Mouse (Mus musculus) hindbrain, embryonic 13.5 days (tissue): ENCODE data around the gene Ppfia3. TPM values are rescaled to one million over a fixed set of nuclear protein-coding genes. Genes with fewer than 3 reads are reported as not detected.

Experiments
- ATAC-seq: fragments of 200-750 bp; cut with Nextera tagmentation; 2 replicates; pipeline ENCODE4 v1.8.0; 2017; ENCODE audit warnings: moderate TSS enrichment; ENCODE audit not compliant: low FRiP score
- H3K27ac ChIP-seq: fragments of 300-500 bp; sonication (generic); 2 replicates; pipeline ENCODE4 v1.5.1; 2015; ENCODE audit warnings: inconsistent platforms, mild to moderate bottlenecking, moderate library complexity
- H3K27me3 ChIP-seq: fragments of 300-500 bp; sonication (generic); 2 replicates; pipeline ENCODE4 v1.6.1; 2015; ENCODE audit warnings: mild to moderate bottlenecking, inconsistent platforms
- H3K36me3 ChIP-seq: fragments of 300-500 bp; sonication (generic); 2 replicates; pipeline ENCODE4 v1.6.1; 2015; ENCODE audit warnings: mild to moderate bottlenecking, inconsistent platforms
- H3K4me1 ChIP-seq: fragments of 300-500 bp; sonication (generic); replicated peaks from 2 replicates; pipeline ENCODE4 v1.6.1; 2015; ENCODE audit warnings: inconsistent platforms
- H3K4me2 ChIP-seq: fragments of 300-500 bp; sonication (generic); 2 replicates; pipeline ENCODE4 v1.6.1; 2015; ENCODE audit warnings: inconsistent platforms, mild to moderate bottlenecking, moderate library complexity
- H3K4me3 ChIP-seq: fragments of 300-500 bp; sonication (generic); 2 replicates; pipeline ENCODE4 v1.5.1; 2015; ENCODE audit warnings: mild to moderate bottlenecking, inconsistent platforms
- H3K9ac ChIP-seq: fragments of 300-500 bp; sonication (generic); 2 replicates; pipeline ENCODE4 v1.6.1; 2015; ENCODE audit warnings: mild to moderate bottlenecking, inconsistent platforms
- H3K9me3 ChIP-seq: fragments of 300-500 bp; sonication (generic); 2 replicates; pipeline ENCODE4 v1.6.1; 2016; ENCODE audit warnings: inconsistent platforms
- WGBS: fragments of 180-500 bp; shearing (Covaris S2); methylation state at CpG from one replicate; pipeline ENCODE4 v1.1.7; 2015; 5-methylcytosine and 5-hydroxymethylcytosine counted together
- polyA plus RNA-seq: library from polyadenylated mRNA; unstranded; fragments of >200 nt; fragmentation: Nextera tagmentation; extraction: Ambion mirVana; gene quantifications from 2 replicates; pipeline ENCODE4 v1.2.1, GENCODE M21; 2015

Gene Ppfia3
- polyA plus RNA-seq, 1 experiment from 2014 or later = 19.9 TPM

GRCm38 (mm10) chr7:45337469-45337868, 29.4 kb downstream of the Ppfia3 start:
- no peaks in the 10 kb centered on the region for H3K9me3 ChIP-seq
- peaks cover 53% of the 10 kb centered on the region for H3K4me1 ChIP-seq
- ATAC-seq = no peak
- H3K4me2 ChIP-seq = no peak overlapping the region
- H3K27me3 ChIP-seq = peaks cover 49% of the 10 kb centered on the region
- 17% methylated on average over 4 of the region's 4 CpGs for WGBS
- no peak overlapping the region for H3K27ac ChIP-seq
- peaks cover 4% of the 10 kb centered on the region; the same call in 1 of the 2 replicates for H3K36me3 ChIP-seq
- no peak overlapping the region for H3K4me3 ChIP-seq
- no peak overlapping the region for H3K9ac ChIP-seq

DNA sequence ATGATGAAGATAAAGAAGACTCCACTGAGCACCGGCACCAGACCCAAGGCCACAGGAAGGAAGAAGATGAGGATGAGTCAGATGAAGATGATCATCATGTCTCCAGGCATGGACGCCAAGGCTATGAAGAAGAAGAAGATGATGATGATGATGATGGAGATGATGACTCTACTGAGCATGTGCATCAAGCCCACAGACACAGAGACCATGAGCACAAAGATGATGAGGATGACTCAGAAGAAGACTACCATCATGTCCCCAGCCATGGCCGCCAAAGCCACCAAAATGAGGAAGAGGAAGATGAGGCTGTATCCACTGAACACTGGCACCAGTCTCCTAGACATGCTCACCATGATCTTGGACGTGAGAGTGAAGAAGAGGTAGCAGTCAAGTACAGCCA, 30.5 kb downstream of the Ppfia3 start:
- Histone ChIP-seq H3K9ac (no peak overlapping the region), H3K4me2 (no peak overlapping the region), H3K9me3 (no peaks in the 10 kb centered on the region), H3K36me3 (no peaks in the 10 kb centered on the region; the same call in 1 of the 2 replicates), H3K4me3 (no peak overlapping the region), H3K27me3 (peaks cover 47% of the 10 kb centered on the region), H3K4me1 (peaks cover 55% of the 10 kb centered on the region), H3K27ac (no peak overlapping the region)
- WGBS = 92% methylated on average over 4 of the region's 4 CpGs
- no peak for ATAC-seq

GRCm38 (mm10) chr7:45335056-45335455, 31.8 kb downstream of the Ppfia3 start, which contains the start of gene Hrc:
Gene Hrc (plus strand): TSS chr7:45335290.
- no peak within 1 kb of the TSS for H3K9ac ChIP-seq
- H3K27ac ChIP-seq = 0 out of 2 replicates have a peak within 1 kb of the TSS, but pooled peaks have one; percentile 55
- H3K4me2 ChIP-seq = peak within 1 kb of the TSS; percentile 93
- H3K9me3 ChIP-seq = no peaks in the 10 kb centered on the region
- peaks cover 37% of the 10 kb centered on the region for H3K27me3 ChIP-seq
- peaks cover 49% of the 10 kb centered on the region for H3K4me1 ChIP-seq
- no peak within 1 kb of the TSS for H3K4me3 ChIP-seq
- H3K36me3 ChIP-seq = no peaks in the 10 kb centered on the region
- 30% methylated on average over 5 of the region's 5 CpGs for WGBS
- ATAC-seq = no peak

DNA sequence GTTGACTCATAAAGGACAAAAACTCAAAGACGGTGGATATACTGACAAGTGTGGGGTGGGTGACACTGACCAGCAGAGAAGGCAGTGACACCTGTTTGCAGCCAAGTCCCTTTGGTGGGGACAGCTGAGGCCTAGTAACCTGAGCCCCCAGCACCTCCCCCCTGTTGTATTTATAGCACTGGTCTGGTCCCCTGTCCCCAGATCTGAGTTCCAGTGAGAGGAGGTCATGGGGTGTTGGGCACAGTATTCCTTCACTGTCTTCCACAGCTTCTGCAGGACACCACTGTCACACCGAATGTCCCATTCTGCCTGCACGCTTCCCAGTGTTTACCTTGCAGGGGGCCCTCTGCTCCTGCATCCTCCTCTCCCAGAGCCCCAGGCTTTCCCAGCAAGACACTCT, 32.2 kb downstream of the Ppfia3 start:
- Histone ChIP-seq H3K27ac (no peak overlapping the region), H3K9ac (no peak overlapping the region), H3K4me2 (no peak overlapping the region), H3K4me3 (no peak overlapping the region), H3K4me1 (peaks cover 45% of the 10 kb centered on the region), H3K27me3 (peaks cover 37% of the 10 kb centered on the region), H3K36me3 (no peaks in the 10 kb centered on the region), H3K9me3 (no peaks in the 10 kb centered on the region)
- WGBS = 17% methylated on average over 3 of the region's 3 CpGs
- ATAC-seq = no peak

GRCm38 (mm10) chr7:45333431-45333982, 33.3 kb downstream of the Ppfia3 start, which contains the start of gene Trpm4:
Gene Trpm4 (minus strand): TSS chr7:45333780.
- ATAC-seq = peak; percentile 63
- Histone ChIP-seq H3K27ac (peak within 1 kb of the TSS; percentile 55), H3K4me3 (peak within 1 kb of the TSS; percentile 57), H3K9me3 (no peaks in the 10 kb centered on the region), H3K36me3 (no peaks in the 10 kb centered on the region), H3K27me3 (peaks cover 36% of the 10 kb centered on the region), H3K9ac (peak within 1 kb of the TSS; percentile 77), H3K4me1 (peaks cover 34% of the 10 kb centered on the region), H3K4me2 (peak within 1 kb of the TSS; percentile 93)
- WGBS = under 1% methylated on average over 38 of the region's 38 CpGs

DNA sequence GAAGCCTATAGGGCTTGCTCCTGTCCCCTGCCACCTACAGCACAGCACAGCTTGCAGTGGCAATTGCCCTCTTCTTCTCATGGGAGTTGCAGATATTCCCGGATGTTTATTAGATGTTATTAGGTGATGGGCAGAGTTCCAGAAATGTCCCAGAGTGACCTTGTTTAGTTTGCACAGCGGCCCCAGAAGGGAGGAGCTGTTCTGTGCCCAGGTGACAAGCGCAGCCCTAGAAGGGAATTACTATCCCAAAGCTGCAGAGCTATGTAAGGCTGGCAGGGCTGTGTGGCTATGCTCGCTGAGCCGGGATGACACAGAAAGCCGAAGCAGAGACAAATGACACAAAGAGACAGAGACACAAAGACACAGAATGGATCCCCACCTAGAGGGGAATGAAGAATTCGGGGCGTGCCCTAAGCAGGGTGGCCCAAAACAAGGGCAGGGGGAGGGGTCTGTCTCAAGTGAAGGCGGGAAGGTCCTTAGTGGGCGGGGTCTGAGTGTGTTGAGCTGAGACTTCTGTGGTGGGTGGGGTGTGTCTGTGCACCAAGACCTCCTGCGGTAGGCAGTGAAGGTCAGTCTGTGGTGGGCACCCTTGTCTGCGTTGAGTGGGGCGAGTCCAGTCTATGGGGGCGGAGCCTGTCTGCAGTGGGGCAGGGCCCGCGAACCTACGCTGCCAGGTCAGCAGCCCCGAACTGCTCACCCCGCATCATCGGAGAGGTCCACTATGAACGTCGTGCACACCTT, 34.0 kb downstream of the Ppfia3 start:
- 3% methylated on average over 22 of the region's 22 CpGs for WGBS
- no peaks in the 10 kb centered on the region for H3K9me3 ChIP-seq
- H3K27me3 ChIP-seq = peaks cover 29% of the 10 kb centered on the region
- peak; percentile 64 for ATAC-seq
- peaks cover 27% of the 10 kb centered on the region for H3K4me1 ChIP-seq
- H3K4me3 ChIP-seq = peak overlapping the region; percentile 57
- H3K27ac ChIP-seq = peak overlapping the region; percentile 55
- peak overlapping the region; percentile 77 for H3K9ac ChIP-seq
- peak overlapping the region; percentile 93 for H3K4me2 ChIP-seq
- no peaks in the 10 kb centered on the region for H3K36me3 ChIP-seq

DNA sequence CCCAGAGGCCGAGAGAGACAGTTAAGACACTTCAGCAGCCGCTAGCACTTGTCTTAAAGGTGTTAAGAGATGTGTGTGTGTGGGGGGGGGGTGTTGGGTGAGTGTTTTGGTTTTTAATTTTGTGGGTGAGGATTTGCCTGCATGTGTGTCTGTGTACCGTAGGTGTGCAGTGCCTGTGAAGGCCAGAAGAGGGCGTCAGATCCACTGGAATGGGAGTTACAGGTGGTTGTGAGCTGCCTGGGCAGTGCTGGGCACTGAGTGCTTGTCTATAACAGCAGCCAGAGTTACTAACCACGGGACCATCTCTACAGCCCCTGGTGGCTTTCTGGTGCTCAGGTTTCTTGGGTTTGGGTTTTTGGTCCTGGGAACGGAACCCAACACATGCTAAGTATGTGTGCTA, 35.3 kb downstream of the Ppfia3 start:
- no peak for ATAC-seq

GRCm38 (mm10) chr7:45328841-45329475, 37.9 kb downstream of the Ppfia3 start:
- no peak for ATAC-seq
- Histone ChIP-seq H3K4me1 (peaks cover 17% of the 10 kb centered on the region), H3K4me3 (no peak overlapping the region), H3K27me3 (peaks cover 11% of the 10 kb centered on the region; the same call in 1 of the 2 replicates), H3K9me3 (no peaks in the 10 kb centered on the region), H3K4me2 (no peak overlapping the region), H3K36me3 (peaks cover 3% of the 10 kb centered on the region), H3K9ac (no peak overlapping the region), H3K27ac (no peak overlapping the region)
- 83% methylated on average over 13 of the region's 13 CpGs for WGBS

More for the DNA sequence above, 35.3 kb downstream of the Ppfia3 start:
- Histone ChIP-seq H3K4me1 (peaks cover 26% of the 10 kb centered on the region), H3K4me3 (no peak overlapping the region), H3K27ac (no peak overlapping the region), H3K4me2 (no peak overlapping the region), H3K36me3 (no peaks in the 10 kb centered on the region), H3K9me3 (no peaks in the 10 kb centered on the region), H3K9ac (no peak overlapping the region), H3K27me3 (peaks cover 18% of the 10 kb centered on the region; the same call in 1 of the 2 replicates)
- WGBS = 88% methylated on average over 6 of the region's 6 CpGs

- no peak overlapping the region for H3K4me3 ChIP-seq
- H3K27ac ChIP-seq = no peak overlapping the region
- no peak overlapping the region for H3K4me2 ChIP-seq
- H3K9ac ChIP-seq = no peak overlapping the region
- H3K36me3 ChIP-seq = peaks cover 5% of the 10 kb centered on the region
- H3K27me3 ChIP-seq = no peaks in the 10 kb centered on the region
- no peaks in the 10 kb centered on the region for H3K4me1 ChIP-seq
- no peaks in the 10 kb centered on the region for H3K9me3 ChIP-seq
- no peak for ATAC-seq
Observed at GRCm38 (mm10) chr7:45325800-45326199, 41.0 kb downstream of the Ppfia3 start.

- no peak overlapping the region for H3K4me3 ChIP-seq
- peaks cover 5% of the 10 kb centered on the region for H3K36me3 ChIP-seq
- H3K4me1 ChIP-seq = no peaks in the 10 kb centered on the region
- 88% methylated on average over 5 of the region's 5 CpGs for WGBS
- H3K9ac ChIP-seq = no peak overlapping the region
- H3K27ac ChIP-seq = no peak overlapping the region
- ATAC-seq = no peak
- H3K27me3 ChIP-seq = no peaks in the 10 kb centered on the region
- H3K9me3 ChIP-seq = no peaks in the 10 kb centered on the region
- H3K4me2 ChIP-seq = no peak overlapping the region
Observed at GRCm38 (mm10) chr7:45323069-45323468, 43.8 kb downstream of the Ppfia3 start.

- ATAC-seq = no peak
Observed at GRCm38 (mm10) chr7:45322245-45322644, 44.6 kb downstream of the Ppfia3 start.

DNA sequence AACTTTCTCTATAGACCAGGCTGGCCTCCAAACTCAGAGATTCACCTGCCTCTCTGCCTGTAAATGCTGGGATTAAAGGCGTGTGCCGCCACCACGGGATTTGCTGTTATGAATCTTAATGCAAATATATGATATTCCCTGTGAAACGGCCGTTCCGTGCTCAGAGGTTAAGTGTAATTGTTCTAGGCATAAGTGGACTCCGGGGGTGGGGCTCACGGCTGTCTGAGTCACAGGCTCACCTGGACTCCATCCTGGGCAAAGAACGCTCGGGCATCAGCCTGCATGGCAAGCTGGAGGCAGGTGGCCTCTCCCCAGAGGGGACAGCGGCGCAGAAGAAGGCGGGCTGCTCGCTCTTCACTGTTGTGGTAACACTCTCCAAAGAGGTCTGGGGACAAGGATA, 50.3 kb downstream of the Ppfia3 start:
- ATAC-seq = no peak

More at GRCm38 (mm10) chr7:45322245-45322644, 44.6 kb downstream of the Ppfia3 start:
- Histone ChIP-seq H3K9ac (no peak overlapping the region), H3K4me2 (no peak overlapping the region), H3K27ac (no peak overlapping the region), H3K9me3 (no peaks in the 10 kb centered on the region), H3K36me3 (peaks cover 8% of the 10 kb centered on the region), H3K27me3 (no peaks in the 10 kb centered on the region), H3K4me1 (no peaks in the 10 kb centered on the region), H3K4me3 (no peak overlapping the region)
- WGBS = 84% methylated on average over 4 of the region's 4 CpGs

More for the DNA sequence above, 50.3 kb downstream of the Ppfia3 start:
- WGBS = 94% methylated on average over 14 of the region's 14 CpGs
- no peak overlapping the region for H3K4me3 ChIP-seq
- H3K27ac ChIP-seq = no peak overlapping the region
- H3K4me2 ChIP-seq = no peak overlapping the region
- peaks cover 13% of the 10 kb centered on the region for H3K4me1 ChIP-seq
- no peaks in the 10 kb centered on the region for H3K27me3 ChIP-seq
- H3K9ac ChIP-seq = no peak overlapping the region
- peaks cover 5% of the 10 kb centered on the region; the same call in 1 of the 2 replicates for H3K36me3 ChIP-seq
- H3K9me3 ChIP-seq = no peaks in the 10 kb centered on the region
